Mouse (Mus musculus) right cerebral cortex, adult 2 months (tissue): ENCODE results near the gene Skida1.

Experiments used
- DNase-seq, 2 experiments: peaks; one replicate each; pipeline ENCODE4 v3.0.0; 2021 to 2022; ENCODE audit warnings: low spot score in 2 of 2

Skida1 gene

GRCm38 (mm10) chr2:18015581-18015980, 33.3 kb downstream of the Skida1 start:
- no peak for DNase-seq

DNA sequence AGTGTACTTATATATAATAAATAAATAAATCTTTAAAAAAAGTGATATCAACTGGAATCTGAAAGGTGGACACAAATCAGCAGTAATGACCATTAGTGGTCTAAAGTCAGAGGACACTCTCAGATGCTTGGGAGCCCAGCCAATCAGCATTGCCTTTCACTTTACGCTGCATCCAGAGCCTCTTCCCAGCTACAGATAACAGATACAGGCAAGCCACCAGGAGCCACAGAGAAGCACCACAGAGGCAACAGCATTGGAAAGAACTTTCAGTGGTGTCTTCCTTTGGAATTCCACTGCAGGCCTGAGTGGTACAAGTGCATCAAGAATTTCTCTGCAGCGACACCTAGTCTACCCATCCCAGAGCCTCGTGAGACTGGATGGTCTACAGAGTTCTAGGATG, 36.0 kb downstream of the Skida1 start:
- DNase-seq = no peak

GRCm38 (mm10) chr2:18011226-18011625, 37.6 kb downstream of the Skida1 start:
- DNase-seq = no peak

GRCm38 (mm10) chr2:18005137-18005536, 43.7 kb downstream of the Skida1 start:
- DNase-seq = peak; percentile 42 to 48

GRCm38 (mm10) chr2:18004286-18004685, 44.6 kb downstream of the Skida1 start:
- DNase-seq = no peak

DNA sequence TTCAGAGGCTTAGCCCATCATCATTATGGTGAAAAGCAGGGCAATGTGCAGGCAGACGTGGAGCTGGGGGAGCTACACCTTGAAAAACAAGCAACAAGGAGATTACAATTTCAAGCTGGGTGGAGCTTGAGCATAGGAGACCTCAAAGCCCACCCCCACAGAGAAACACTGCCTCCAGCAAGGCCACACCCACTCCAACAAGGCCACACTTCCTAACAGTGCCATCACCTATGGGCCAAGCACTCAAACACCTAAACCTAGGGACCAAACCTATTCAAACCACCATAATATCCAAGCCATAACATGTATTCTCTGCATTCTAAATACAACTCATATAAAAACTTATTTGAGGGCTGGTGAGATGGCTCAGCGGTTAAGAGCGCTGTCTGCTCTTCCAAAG, 46.5 kb downstream of the Skida1 start:
- no peak for DNase-seq

GRCm38 (mm10) chr2:17996858-17997257, 52.0 kb downstream of the Skida1 start, which contains the start of gene H2al2a:
TSS of gene H2al2a (minus strand) at chr2:17996958.
- no peak for DNase-seq
